Mouse (Mus musculus): Measurements from ENCODE around the gene Akap7.

GRCm38 (mm10) chr10:25257466-25257865 is 50.2 kb downstream of the Akap7 start:
- TF ChIP-seq CTCF (IDR thresholded peaks at IDR 0.05; ENCODE audit: low read depth, low read length) (no peak), POLR2A (IDR thresholded peaks at IDR 0.05; ENCODE audit: extremely low read depth, insufficient read depth, low read length) (no peak)

All from liver, adult 2 months (tissue).